Mouse (Mus musculus) kidney, adult 18-20 months (tissue): ENCODE measurements around the gene Eefsec.
A peak's percentile ranks its signal among the peaks of the same experiment; 100 is the strongest.

Source experiments
- DNase-seq: peaks from one replicate; pipeline ENCODE4 v3.0.0; 2021

The Eefsec gene

DNA sequence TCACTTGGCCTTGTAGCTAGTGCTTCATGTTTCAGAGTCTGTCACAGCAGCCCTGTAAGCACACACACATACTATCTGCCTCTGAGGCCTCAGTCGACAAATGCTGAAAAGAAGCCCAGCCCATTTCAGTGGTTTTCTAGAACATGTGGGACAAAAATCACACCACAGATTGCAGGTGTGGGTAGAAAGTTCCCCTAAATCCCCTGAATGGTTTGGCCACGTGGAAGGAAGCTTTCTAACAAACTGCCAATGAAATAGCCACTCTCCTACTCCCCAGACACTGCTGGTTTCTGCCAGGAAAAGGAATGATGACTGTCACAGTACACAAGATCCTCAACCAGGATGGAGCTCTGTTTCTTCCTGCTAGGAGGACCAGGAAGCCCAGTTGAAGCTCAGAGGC, 33.7 kb downstream of the Eefsec start:
- no peak for DNase-seq

DNA sequence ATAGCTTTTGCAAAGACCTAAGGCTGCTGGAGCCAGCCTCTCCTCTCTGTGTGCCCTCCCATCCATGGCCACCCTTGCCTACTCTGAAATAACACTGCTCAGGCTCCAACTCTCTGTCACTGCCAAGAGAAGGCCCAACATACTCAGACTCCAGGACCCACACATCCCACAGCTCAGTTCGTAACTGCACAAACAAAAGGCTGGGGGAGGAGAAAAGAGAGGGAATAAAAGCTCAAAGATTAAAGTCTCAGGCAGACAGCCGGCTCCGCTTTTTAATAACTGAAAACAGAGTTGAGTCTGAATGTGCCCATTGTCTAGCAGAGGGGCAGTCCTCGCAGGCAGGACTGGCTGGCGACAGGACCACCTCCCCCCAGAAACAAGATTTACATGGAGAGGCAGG, 36.8 kb downstream of the Eefsec start:
- no peak for DNase-seq

DNA sequence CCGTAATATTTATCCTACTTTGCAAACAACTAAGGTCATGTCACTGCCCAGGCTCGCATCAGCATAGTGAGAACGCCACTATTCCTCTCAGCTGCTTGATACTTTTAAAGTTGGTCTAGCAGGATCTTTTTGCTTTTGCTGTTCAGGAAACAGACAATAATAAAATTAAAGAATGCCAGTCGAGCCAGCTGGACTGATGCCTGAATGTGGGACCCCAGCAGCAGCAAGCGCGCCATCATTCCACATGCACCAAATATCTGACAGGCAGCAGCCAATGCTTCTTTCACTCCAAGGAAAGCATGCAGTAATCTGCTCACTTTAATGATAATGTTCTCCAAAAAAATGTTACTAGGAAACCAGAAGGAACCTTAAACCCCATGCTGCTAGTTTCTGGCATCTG, 45.9 kb downstream of the Eefsec start:
- DNase-seq, result no peak

DNA sequence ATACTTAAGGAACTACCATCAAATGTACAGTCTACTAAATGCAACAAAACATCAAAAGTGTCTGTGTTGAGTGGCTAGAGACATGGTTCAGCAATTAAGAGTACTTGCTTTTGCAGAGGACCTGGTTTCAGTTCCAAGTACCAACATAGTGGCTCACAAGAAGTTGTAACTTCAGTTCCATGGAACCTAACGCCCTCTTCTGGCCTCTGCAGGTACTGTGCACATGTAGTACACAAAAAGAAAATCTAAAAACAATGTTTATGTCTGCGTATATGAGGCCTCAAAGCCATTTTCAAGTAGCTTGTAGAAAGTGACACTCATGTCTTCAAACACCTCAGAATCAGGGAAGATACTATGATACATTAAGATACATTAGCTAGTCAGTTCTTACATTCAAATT, 48.4 kb downstream of the Eefsec start:
- DNase-seq, result no peak

DNA sequence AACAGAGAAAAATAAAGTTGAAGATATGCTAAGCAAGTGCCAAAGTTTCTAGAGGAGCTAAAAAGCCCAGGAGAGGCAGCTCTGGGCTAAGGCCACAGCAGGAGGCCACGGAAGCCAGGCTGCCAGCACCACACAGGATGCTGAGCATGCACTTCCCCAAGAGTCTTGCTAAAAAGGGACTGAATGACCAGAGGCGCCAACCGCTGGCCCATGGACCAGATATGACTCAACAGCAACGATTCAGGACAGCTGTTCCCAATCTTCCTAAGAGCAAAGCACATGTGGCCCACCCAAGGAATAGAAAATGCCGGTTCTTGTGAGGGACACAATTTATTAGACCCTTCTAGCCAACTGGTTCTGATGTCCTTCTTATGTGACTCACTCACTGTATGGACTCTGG, 57.4 kb downstream of the Eefsec start:
- no peak for DNase-seq

DNA sequence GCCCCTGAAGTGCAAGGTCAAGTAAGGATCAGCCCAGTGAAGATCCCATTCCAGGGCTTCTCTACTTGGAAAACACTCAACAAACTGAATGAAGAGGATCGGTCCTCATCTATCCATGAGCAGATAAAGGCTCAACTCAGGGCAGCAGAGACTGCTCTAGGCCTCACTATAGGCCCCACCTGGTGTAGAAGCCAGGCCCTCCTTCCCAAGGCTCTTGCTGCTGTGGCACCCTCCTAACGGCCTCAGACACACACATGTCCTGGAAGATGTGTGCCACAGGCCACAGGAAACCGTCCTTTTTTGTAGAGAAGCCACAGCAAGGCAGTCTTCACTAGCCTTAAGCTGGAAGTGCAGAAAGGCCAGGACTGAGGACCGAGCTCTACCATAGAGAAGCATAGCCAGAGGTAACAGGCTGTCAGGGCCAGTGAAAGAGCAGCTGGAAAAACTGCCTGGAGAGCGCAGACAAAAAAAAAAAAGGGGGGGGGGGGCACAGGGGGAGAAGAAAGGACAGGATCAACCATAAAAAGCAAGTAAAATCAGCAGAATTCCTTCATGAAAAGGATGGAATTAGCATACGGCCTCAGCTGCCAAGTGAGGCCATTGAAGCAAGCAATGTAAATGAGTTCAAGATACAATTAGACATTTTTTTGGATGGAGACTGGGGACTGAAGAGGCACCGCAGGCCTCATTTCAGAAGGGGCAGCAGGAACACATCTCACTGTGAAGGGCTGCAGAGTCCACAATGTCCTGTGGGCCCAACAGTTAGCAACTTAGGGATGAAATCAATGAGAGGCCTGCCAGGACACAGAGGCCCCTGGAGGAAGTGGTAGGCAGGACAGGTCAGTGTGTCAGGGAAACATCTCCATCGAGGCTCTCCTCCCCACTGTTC, 58.3 kb downstream of the Eefsec start:
- DNase-seq, result no peak

DNA sequence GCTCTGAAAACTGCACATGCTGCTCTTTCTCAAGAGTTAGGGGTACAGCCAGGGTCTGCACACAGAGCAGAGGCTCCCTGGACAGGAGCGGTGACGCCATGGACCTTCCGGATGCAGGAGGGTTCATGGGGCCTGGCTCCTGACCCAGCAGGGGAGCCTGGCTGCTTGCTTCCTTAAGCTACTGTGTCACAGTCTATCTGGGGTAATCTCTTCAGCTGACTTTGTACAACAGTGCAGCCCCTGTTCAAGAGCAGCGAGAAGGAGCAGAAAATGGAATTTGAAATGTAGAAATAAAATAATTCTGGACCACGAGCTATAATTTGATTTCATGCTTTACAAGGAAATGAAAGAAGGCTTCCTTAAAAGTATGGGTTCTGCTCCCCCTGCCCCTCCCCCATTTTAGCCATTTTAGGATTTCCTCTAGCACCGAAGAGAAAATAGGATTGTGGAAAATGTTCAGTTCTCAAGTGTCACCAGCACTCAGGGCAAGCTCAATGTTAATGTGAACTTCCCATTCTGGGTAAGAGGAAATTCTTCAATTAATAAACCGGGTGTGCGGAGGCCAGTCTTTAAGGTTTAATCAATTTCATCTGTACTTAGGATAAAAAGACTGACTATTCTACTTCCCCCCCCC, 61.8 kb downstream of the Eefsec start:
- no peak for DNase-seq

DNA sequence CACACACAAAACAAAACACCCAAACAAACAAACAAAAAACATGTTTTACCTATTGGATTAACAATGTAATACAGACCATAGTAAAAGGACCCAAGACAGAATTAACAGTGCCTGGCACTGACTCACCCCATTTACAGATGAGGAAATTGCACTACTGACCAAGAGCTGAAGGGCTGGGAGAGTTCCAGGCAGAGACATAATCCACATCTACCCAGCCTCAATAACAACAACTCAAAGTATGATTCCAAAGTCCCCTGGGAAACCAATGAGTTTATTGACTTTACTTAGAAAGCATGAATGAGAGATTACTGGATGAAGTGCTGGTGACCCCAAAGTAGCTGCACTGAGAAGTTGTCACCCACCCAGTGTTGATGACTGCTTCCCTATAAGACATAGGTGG, 62.6 kb downstream of the Eefsec start:
- no peak for DNase-seq

DNA sequence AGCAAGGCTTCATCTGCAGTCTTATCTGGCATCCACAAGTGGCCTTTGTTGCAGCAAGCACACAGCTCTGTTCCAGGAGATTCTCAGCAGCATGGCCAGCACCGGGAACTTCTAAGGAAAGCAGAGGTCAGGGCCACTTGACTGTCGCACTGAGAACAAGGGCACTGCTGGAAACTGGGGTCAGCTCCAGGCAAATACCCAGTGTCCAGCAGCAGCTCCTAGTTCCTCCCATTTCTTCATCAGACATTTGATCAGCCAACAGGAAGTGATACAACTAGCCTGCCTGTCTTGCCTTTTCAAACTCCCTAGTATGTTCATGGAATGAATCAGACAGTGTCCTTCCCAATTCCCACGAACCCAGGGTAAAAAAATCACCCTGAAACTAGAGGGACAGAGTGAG, 66.6 kb downstream of the Eefsec start:
- no peak for DNase-seq

DNA sequence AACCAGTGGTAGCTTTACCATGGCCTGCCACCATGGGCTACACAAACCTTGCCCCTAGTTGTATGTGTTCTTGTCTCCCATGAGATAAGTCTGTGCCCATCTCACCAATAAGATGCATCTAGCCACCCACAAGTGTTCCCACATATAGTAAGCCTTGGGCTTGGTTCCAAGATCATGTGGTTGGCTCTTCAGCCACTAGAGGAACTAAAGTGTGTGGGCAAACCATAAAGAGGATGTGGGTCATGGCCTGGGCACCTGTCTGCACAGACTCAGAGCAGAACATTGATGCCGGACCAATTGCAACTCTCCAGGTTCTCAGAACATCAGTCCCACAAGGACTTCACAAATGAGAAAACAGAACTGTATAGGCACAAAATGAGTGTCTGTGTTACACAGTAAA, 67.5 kb downstream of the Eefsec start:
- DNase-seq, result no peak

DNA sequence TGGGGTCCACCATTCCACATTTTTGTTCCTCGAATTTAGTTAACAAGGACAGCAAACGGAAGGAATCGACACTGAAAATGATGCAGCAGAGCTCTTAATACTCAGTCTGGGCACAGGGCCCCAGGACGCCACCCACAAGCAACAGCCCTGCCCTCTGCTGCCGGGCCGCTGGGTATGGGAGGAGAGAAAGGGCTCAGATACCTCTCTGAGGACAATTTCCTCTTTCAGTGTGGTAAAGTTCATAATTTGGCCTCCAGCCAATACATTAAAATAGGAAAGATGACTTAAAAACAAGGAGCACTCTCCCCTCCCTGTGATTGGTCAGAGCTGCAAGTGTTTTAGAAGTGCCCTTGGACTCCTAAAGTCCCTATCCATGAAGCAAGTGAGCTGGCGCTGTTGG, 72.1 kb downstream of the Eefsec start:
- no peak for DNase-seq

DNA sequence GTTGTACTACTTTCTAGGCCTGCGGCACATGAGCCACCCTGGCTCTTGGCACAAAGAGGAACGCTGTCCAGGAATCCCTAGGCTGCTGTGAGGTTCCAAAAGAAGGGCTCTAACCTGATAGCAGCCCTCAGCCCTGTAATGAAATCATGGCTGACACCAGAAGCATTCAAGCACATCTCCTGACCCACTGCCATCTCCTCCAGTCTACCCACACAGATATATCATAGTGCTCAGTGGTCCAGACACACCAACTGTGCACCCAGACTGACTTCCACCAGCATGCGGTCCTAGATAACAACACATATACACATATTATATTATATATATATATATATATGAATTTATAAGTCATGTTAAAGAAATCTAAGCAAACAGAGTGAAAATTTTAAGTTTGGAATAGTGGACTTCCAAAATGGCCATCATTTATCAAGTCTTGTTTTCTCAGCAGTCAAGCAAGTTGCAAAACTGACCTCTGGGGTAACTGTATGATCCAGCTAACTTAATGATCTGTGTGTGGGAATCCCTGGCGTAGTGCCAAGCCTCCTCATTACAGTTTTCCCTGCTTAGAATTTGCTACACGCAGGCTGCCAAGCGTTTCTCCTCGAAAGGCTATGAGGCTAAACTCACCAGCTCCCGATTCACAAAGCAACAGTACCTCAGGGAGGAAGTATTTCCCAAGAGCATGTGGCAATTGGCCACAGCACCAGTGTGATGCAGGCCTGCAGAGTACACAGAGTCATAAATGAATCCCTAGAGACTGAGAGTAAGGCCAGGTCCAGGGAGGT, 76.3 kb downstream of the Eefsec start:
- DNase-seq, result peak; percentile 37

DNA sequence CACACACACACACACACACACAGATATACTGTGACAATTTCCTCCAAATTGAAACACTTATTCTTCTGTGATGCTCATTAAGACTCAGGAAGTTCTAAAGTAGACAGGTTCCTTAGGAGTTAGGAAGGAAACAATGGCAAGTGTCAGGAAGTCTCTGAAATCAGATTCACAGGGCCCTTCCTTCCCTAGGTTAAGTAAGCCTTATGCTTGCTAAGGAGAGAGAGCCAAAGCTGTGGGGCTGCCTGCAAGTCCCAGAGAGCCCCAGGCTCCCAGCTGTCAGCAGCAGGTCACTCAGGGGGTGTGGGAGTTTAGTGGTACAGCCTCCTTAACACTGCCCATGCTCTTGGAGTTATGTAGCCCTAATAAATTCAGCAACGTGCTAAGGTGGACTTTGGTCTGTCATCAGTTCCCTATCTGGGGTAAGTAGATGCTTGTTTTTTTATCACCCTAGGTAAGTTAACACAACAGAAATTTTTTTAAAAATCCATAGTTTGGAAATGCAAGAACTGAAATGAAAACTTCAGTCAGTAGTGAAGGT, 82.8 kb downstream of the Eefsec start:
- DNase-seq, result no peak

DNA sequence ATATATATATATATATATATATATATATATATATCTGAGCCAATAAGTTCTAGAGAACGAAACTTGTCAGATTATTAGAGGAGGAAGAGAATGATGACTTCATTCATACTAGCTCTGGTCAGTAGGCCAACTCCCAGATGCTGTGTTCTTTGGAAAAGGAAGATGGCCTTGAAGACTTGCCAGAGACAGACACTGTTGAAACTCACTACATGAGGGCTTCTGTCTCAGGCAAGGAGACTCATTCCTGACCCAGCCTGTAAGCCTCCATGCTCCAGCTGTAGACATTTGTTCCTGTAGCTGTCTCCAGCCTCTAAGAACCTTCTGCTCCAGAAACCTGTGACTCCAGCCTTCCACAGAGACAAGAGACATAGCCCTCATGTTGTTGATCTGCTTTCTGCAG, 85.2 kb downstream of the Eefsec start:
- DNase-seq, result no peak

DNA sequence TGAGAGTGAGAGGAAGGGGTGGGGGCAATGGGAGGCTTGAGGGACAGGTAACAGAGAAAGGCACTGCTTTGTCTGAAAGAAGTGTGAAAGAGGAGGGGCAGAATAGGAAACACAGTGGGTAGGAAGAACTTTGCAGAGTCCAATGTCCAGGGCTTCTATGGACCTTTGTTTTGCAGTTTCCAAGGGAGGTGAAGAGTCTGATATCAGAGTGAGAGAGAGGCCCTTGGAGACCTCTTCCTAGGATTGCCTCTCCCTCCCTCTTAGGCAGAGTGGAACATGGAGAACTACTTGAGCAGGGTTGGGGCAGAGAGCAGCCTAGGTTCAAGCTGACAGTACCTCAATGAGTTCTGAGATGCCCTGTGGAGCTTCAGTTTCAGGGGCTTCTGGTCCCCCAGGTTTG, 88.1 kb downstream of the Eefsec start:
- no peak for DNase-seq

DNA sequence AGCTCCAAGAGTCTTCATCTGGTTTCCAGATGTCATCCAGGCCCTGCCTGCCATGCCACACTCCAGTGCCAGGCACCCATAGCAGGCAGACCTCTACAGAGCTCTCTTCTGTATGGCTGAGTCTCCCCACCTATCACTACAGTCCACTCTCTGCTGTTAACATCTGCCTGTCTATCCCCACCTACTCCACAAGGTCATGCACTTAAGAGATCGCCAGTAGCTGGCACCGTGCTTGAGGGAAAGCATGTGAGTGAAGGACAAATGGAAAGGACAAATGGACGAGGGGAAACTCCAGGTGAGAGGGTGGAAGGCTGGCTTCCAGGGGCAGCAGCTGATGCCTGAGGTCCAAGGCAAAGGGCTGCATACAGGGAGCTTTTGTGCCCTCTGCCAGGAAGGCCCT, 90.5 kb downstream of the Eefsec start:
- DNase-seq, result no peak

DNA sequence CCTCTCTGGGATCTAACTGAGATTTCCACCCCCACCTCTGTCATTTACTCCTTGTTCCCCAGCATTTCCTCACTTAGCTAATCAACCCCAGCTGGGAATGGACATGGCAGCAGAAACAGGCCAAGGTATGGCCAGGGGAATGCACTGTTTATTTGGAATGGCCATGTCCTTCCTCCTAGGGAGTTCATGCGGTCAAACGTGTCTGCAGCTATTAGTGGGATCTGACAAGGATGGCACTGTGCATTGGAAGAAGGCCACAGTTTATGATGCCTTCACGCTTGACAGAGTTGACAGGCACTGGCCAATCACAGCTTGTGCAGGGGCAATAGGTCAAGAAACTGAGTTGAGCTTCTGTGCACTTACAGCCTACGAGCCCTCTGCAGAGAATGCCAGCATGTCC, 93.8 kb downstream of the Eefsec start:
- DNase-seq, result no peak

DNA sequence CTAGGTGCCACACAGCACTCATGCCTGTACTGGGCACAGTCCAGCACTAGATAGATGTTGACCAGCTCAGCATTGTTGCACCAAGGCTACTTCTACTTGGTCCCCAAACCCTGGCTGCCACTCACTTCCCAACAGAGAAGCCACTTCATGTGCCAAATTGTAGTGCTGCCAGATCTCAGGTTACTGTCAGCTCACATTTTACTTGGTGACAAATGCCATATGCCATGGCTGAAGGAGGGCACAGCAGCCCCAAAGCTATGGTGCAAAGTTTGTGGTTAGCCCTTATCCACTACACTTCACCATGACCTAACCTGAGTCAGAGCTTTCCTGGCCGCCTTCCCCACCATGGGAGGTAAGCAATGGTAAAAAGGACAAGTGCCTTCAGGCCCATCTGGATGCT, 99.6 kb downstream of the Eefsec start:
- DNase-seq, result no peak

DNA sequence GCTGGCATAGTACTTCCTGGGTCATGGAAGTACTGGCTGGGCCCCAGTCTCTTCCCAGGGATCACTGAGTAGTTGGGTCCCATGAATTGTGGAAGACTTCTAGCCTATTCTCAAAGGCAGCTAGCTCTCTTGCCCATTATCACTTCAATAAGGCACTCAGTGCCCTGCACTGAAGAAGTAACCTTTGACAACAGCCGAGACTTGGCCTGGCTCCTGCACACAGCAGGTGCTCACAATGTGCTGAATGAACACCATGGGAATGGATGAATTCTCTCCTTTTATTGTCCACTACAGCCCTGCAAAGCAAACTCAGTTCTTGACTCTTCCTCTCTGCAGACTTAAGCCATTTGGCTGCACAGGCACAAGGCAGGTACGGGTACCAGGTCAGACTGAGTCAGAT, 101.0 kb downstream of the Eefsec start:
- no peak for DNase-seq

DNA sequence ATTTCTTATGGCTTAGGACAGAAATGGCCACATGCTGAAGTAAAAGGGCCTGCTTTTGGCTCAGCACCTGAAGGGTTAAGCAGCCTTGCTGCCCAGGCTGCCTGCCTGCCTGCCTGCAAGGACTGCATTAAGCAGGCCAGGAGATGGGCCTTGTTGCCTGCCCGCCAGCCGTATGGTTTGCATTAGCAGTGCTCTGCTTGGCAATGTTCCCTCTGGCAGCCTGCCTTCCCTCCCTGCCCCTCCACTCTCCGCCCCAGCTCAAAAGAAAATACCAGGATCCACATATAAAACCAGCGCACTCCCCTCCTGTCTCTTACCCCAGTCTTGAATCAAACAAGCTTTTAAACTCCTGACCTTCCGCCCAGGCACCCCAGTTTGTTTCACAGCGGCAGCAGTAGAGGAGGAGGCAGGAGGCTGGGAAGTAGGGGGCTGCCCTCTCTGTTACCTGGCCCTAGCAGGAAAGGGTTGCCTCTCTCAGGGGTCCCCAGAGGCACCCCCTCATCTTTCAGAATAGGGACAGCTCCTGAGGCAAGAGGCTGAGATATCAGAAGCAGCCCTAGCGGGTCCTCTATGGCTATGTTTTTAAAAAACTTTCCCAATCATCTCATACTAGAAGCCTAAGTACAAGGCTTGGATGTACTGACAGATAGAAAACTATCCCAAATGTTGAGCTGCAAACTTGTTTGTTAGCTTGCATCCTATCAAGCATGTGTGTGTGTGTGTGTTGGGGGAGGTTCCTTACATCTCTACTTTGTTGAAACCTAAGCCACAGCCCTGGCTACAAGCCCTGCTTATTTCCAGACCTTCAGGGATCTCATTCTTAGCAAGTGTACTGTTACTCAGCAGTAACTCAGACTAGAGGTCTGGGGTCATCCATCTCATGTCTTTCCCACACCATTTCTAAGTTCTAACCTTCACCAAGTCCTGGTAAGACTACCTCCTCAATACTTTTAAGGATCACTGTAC, 102.6 kb downstream of the Eefsec start:
- DNase-seq, result peak; percentile 68

DNA sequence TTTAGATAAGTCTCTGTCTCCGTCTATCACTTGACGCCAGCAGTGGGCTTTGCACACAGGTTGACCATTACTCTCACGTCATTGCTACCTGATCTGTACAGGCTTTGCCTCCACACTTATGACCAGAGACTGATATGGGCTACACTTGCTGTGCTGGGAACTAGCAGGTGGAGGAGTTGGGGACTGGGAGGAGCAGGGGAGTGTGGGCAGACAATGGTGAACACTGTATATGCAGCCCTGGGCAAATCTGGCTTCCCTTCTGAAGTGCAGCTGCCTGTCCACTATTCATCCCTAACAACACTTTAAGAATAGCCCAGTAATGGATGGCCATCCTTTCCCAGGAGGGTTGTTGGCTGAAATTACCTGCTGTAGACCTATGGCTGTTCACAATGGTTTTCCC, 103.4 kb downstream of the Eefsec start:
- no peak for DNase-seq

DNA sequence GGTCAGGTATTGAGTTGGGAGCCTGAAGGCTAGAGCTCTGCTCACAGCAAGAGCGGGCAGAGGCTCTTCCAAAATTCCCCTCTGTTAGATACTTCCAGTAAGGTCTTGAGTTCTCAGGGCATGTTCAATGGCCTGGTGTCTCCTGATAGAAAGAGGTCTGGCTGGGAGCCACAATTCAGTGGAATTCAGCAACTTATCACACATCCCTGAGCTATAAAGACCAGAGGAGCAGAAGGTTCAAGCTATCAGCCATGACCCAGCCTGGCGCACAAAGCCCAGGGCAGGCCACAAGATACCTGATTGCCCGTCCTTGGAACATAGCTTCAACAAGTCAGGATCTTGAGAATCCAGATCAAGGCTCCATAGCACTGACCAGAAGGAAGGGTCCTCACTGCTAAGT, 105.2 kb downstream of the Eefsec start:
- DNase-seq, result no peak
